Mouse (Mus musculus) liver, embryonic 15.5 days (tissue): ENCODE measurements at regions not wholly inside any gene's neighbourhood (a gene's known extent, or its start where the extent isn't known, plus 50 kb on each side); places are given as distances from the start of the nearest gene placed in this dataset.

Experiments used
- ATAC-seq: fragments of 200-750 bp; cut with Nextera tagmentation; 2 replicates; pipeline ENCODE4 v1.8.0; 2017; ENCODE audit warnings: moderate number of reproducible peaks, mild to moderate bottlenecking, moderate library complexity; ENCODE audit not compliant: insufficient read depth
- H3K27ac ChIP-seq: fragments of 300-500 bp; sonication (generic); replicated peaks from 2 replicates; pipeline ENCODE4 v1.5.1; 2015; ENCODE audit warnings: mild to moderate bottlenecking, inconsistent platforms
- H3K27me3 ChIP-seq: fragments of 300-500 bp; sonication (generic); 2 replicates; pipeline ENCODE4 v1.6.1; 2015; ENCODE audit warnings: mild to moderate bottlenecking, inconsistent platforms
- H3K36me3 ChIP-seq: fragments of 300-500 bp; sonication (generic); replicated peaks from 2 replicates; pipeline ENCODE4 v1.6.1; 2015; ENCODE audit warnings: moderate library complexity, mild to moderate bottlenecking, inconsistent platforms
- H3K4me1 ChIP-seq: fragments of 300-500 bp; sonication (generic); replicated peaks from 2 replicates; pipeline ENCODE4 v1.6.1; 2015; ENCODE audit warnings: inconsistent platforms
- H3K4me2 ChIP-seq: fragments of 300-500 bp; sonication (generic); 2 replicates; pipeline ENCODE4 v1.6.1; 2015; ENCODE audit warnings: moderate library complexity, mild to moderate bottlenecking, inconsistent platforms
- H3K4me3 ChIP-seq: fragments of 300-500 bp; sonication (generic); replicated peaks from 2 replicates; pipeline ENCODE4 v1.5.1; 2015; ENCODE audit warnings: mild to moderate bottlenecking, inconsistent platforms
- H3K9ac ChIP-seq: fragments of 300-500 bp; sonication (generic); 2 replicates; pipeline ENCODE4 v1.6.1; 2015; ENCODE audit warnings: moderate library complexity, mild to moderate bottlenecking, inconsistent platforms
- H3K9me3 ChIP-seq: fragments of 300-500 bp; sonication (generic); replicated peaks from 2 replicates; pipeline ENCODE4 v1.6.1; 2016; ENCODE audit warnings: inconsistent platforms
- WGBS: fragments of 180-500 bp; shearing (Covaris S2); methylation state at CpG from one replicate; pipeline ENCODE4 v1.1.7; 2015; ENCODE audit warnings: mixed read lengths; ENCODE audit not compliant: insufficient replicate concordance; 5-methylcytosine and 5-hydroxymethylcytosine counted together

- ATAC-seq = no peak
- H3K36me3 ChIP-seq = no peaks in the 10 kb centered on the region
- no peak overlapping the region for H3K4me3 ChIP-seq
- no peak overlapping the region for H3K4me2 ChIP-seq
- no peaks in the 10 kb centered on the region for H3K4me1 ChIP-seq
- no peak overlapping the region for H3K27ac ChIP-seq
- 45% methylated on average over 5 of the region's 5 CpGs for WGBS
- H3K9ac ChIP-seq = no peak overlapping the region
- H3K27me3 ChIP-seq = no peaks in the 10 kb centered on the region
- 0 out of 2 replicates have a peak, but pooled peaks cover 6% of the 10 kb centered on the region for H3K9me3 ChIP-seq
Measured at GRCm38 (mm10) chr7:125024944-125025343, 419.5 kb upstream of the Kdm8 start.

GRCm38 (mm10) chr7:125033778-125034177, 410.7 kb upstream of the Kdm8 start:
- no peak overlapping the region for H3K4me3 ChIP-seq
- WGBS = 60% methylated on average over 4 of the region's 4 CpGs
- no peaks in the 10 kb centered on the region for H3K36me3 ChIP-seq
- no peak overlapping the region for H3K27ac ChIP-seq
- H3K27me3 ChIP-seq = no peaks in the 10 kb centered on the region
- no peak overlapping the region for H3K9ac ChIP-seq
- ATAC-seq = no peak
- H3K4me1 ChIP-seq = no peaks in the 10 kb centered on the region
- 0 out of 2 replicates have a peak, but pooled peaks cover 6% of the 10 kb centered on the region for H3K9me3 ChIP-seq
- H3K4me2 ChIP-seq = no peak overlapping the region

DNA sequence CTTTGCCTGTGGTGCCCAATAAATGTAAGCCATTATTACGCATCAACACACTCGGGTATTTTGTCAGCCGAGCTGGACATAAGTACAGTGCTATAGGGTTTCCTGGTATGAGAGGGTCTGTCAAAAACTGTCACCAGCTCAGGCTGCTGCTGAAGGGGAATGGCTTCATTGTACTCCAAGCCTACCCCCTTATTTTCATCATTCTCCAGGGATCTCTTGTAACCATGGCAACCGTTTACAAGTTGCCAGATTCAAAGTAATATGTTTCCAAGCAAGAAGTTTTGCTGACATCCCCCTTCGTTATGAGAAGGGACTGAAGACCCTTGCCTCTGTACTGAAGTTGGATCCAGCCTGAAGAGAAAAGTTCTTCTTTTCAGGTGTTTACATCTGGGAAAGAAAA, 410.3 kb upstream of the Kdm8 start:
- WGBS = 65% methylated on average over 5 of the region's 5 CpGs
- Histone ChIP-seq H3K36me3 (no peaks in the 10 kb centered on the region), H3K9ac (no peak overlapping the region), H3K4me1 (no peaks in the 10 kb centered on the region), H3K4me2 (no peak overlapping the region), H3K9me3 (0 out of 2 replicates have a peak, but pooled peaks cover 4% of the 10 kb centered on the region), H3K27me3 (no peaks in the 10 kb centered on the region), H3K27ac (no peak overlapping the region), H3K4me3 (no peak overlapping the region)
- no peak for ATAC-seq

- H3K36me3 ChIP-seq = no peaks in the 10 kb centered on the region
- no peak overlapping the region for H3K9ac ChIP-seq
- WGBS = 48% methylated on average over 10 of the region's 10 CpGs
- H3K27me3 ChIP-seq = no peaks in the 10 kb centered on the region
- no peak overlapping the region for H3K4me2 ChIP-seq
- no peaks in the 10 kb centered on the region for H3K9me3 ChIP-seq
- ATAC-seq = no peak
- H3K4me1 ChIP-seq = no peaks in the 10 kb centered on the region
- no peak overlapping the region for H3K27ac ChIP-seq
- no peak overlapping the region for H3K4me3 ChIP-seq
Measured at GRCm38 (mm10) chr7:125036098-125036991, 408.1 kb upstream of the Kdm8 start.

DNA sequence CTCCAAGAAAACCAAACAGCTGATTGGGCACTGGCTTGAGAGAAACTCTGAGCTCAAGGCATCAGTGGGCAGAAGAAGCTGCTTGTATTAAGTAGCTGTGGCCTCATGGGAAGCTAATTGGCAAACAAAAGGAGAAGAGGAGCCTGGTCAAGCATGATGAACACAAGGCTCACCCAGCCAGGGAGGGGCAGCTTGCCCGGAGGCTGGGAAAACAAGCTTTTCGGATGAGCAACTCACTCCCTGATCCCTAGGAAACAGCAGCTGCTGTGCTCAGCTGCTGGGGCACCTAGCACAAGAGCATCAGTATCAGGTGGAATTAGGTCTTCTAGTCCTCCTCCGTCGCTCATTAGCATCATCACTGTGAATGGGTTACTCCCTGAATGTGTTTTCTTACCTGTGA, 405.6 kb upstream of the Kdm8 start:
- Histone ChIP-seq H3K27me3 (no peaks in the 10 kb centered on the region), H3K4me1 (no peaks in the 10 kb centered on the region), H3K9me3 (no peaks in the 10 kb centered on the region), H3K36me3 (no peaks in the 10 kb centered on the region), H3K4me2 (no peak overlapping the region), H3K9ac (no peak overlapping the region), H3K4me3 (no peak overlapping the region), H3K27ac (no peak overlapping the region)
- no peak for ATAC-seq
- WGBS = 68% methylated on average over 4 of the region's 4 CpGs

GRCm38 (mm10) chr7:125055951-125056625, 388.4 kb upstream of the Kdm8 start:
- Histone ChIP-seq H3K27ac (no peak overlapping the region), H3K36me3 (no peaks in the 10 kb centered on the region), H3K9ac (no peak overlapping the region), H3K4me1 (no peaks in the 10 kb centered on the region), H3K9me3 (peaks cover 2% of the 10 kb centered on the region; the same call in 1 of the 2 replicates), H3K4me2 (no peak overlapping the region), H3K4me3 (no peak overlapping the region), H3K27me3 (no peaks in the 10 kb centered on the region)
- no peak for ATAC-seq

DNA sequence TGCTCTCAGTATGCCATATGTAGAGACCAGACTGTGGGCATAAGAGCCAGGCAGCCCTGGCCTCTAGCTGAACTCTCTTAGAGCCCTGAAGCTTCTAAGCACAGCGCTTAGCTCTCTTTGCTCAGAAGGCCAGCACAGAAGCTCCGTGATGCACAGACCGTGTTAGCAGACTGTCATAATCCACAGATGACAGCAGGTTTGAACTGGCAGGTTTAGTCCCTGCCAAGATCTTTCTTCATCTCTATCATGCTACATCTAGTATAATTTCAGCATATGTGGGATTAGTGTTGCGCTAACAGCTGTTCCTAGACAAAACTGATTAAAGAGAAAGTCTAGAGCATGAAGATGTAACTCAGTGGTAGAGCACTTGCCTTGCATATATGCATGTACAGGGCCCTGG, 342.0 kb upstream of the Kdm8 start:
- no peaks in the 10 kb centered on the region for H3K4me1 ChIP-seq
- no peak overlapping the region for H3K4me3 ChIP-seq
- no peaks in the 10 kb centered on the region for H3K36me3 ChIP-seq
- H3K4me2 ChIP-seq = no peak overlapping the region
- 74% methylated on average over 4 of the region's 4 CpGs for WGBS
- H3K9me3 ChIP-seq = no peaks in the 10 kb centered on the region
- no peaks in the 10 kb centered on the region for H3K27me3 ChIP-seq
- no peak overlapping the region for H3K27ac ChIP-seq
- H3K9ac ChIP-seq = no peak overlapping the region
- no peak for ATAC-seq

DNA sequence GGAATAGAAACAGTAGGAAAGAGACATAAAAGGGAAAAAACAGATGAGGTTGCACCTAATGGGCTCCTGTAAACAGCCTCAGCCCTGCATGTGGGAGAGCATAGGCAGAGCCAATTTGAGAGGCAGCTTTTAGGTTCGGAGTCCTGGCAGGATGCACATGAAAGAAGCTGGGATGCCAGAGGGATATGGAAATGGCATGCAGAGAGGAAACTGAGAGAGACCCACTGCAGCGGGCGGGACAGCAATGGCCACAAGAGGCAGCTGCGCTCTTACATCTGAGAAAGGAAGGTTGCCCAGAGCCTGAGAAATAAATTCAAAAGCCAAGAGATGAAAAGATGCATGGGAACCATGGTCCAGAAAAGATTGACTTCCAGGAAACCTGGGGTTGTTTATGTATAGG, 340.5 kb upstream of the Kdm8 start:
- Histone ChIP-seq H3K4me1 (no peaks in the 10 kb centered on the region), H3K4me2 (no peak overlapping the region), H3K9me3 (no peaks in the 10 kb centered on the region), H3K36me3 (no peaks in the 10 kb centered on the region), H3K4me3 (no peak overlapping the region), H3K27ac (no peak overlapping the region), H3K27me3 (no peaks in the 10 kb centered on the region), H3K9ac (no peak overlapping the region)
- ATAC-seq = no peak
- WGBS = 71% methylated on average over 4 of the region's 4 CpGs

- no peaks in the 10 kb centered on the region for H3K4me1 ChIP-seq
- WGBS = 65% methylated on average over 9 of the region's 9 CpGs
- ATAC-seq = no peak
Measured at GRCm38 (mm10) chr7:125112820-125113273, 331.6 kb upstream of the Kdm8 start.

DNA sequence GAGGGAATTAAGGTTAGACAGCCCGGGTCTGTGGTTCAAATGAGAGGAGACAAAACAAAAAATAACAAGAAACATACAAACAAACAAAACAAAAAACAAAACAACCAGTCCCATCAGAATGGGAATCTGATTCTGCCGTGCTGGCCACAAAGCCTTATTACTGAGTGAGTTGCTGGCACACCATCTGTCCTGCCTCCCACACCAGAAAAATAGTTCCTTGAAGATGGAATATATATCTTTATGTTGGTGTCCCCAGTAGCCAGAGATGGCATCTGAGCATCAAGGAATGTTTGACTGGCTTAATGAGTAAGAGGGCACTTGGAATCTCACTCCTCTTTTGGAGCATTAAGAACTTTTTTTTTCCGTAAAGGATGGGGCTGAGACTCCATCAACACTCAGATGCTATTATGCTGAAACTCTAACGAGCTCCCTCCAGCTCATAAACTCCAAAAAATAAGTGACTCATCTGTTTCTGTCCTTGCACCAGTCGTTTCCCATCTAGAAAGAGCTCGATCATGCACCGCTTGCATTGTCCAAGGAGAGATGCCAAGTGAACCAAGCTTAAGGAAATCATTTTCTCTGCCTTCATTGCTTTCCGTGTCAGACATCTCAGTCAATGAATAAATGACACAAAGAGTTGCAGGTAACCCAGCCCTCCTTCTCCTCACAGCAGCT, 329.0 kb upstream of the Kdm8 start:
- 0 out of 2 replicates have a peak, but pooled peaks cover 3% of the 10 kb centered on the region for H3K9me3 ChIP-seq
- WGBS = 49% methylated on average over 8 of the region's 8 CpGs
- H3K36me3 ChIP-seq = no peaks in the 10 kb centered on the region
- no peak for ATAC-seq
- H3K27ac ChIP-seq = no peak overlapping the region
- no peak overlapping the region for H3K4me3 ChIP-seq
- H3K4me2 ChIP-seq = no peak overlapping the region
- no peaks in the 10 kb centered on the region for H3K27me3 ChIP-seq
- no peaks in the 10 kb centered on the region for H3K4me1 ChIP-seq
- no peak overlapping the region for H3K9ac ChIP-seq

More at GRCm38 (mm10) chr7:125112820-125113273, 331.6 kb upstream of the Kdm8 start:
- Histone ChIP-seq H3K4me3 (no peak overlapping the region), H3K27ac (no peak overlapping the region), H3K9me3 (0 out of 2 replicates have a peak, but pooled peaks cover 3% of the 10 kb centered on the region), H3K27me3 (no peaks in the 10 kb centered on the region), H3K9ac (no peak overlapping the region), H3K4me2 (no peak overlapping the region), H3K36me3 (no peaks in the 10 kb centered on the region)

DNA sequence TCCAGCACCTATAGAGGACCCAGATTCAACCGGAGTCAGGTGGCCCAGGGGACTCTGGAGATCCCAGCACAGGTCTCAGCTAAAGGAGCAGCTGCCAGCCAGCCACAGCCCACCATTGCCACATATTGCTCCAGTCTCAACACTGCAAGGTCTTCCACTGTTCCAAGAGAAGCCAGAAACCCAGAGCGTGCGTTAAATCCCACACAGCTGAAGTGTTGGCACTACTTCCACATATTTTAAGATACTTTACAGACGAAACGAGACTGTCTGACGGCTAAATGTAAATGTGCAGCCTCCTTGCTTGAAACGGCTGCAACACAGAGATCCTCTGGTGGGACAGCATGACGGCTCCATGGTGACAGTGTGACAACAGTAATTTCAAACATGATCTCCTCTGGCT, 327.3 kb upstream of the Kdm8 start:
- no peak overlapping the region for H3K27ac ChIP-seq
- no peak for ATAC-seq
- H3K4me1 ChIP-seq = no peaks in the 10 kb centered on the region
- no peaks in the 10 kb centered on the region for H3K36me3 ChIP-seq
- no peak overlapping the region for H3K4me2 ChIP-seq
- H3K9me3 ChIP-seq = 0 out of 2 replicates have a peak, but pooled peaks cover 3% of the 10 kb centered on the region
- H3K9ac ChIP-seq = no peak overlapping the region
- H3K4me3 ChIP-seq = no peak overlapping the region
- 66% methylated on average over 8 of the region's 8 CpGs for WGBS
- no peaks in the 10 kb centered on the region for H3K27me3 ChIP-seq
